Mouse (Mus musculus) erythroblast, embryonic 14.5 days (primary cell): ENCODE data around the gene Garnl3.

Experiments used
- GATA1 ChIP-seq: IDR thresholded peaks from 2 replicates; pipeline ENCODE4 v1.6.1; 2012; ENCODE audit warnings: low read length, inconsistent platforms, mixed read lengths
- TAL1 ChIP-seq: IDR thresholded peaks from 3 replicates; pipeline ENCODE4 v1.6.1; 2012; ENCODE audit warnings: low read length, inconsistent platforms, mixed read lengths

GRCm38 (mm10) chr2:33035297-33035696, 96.2 kb downstream of the Garnl3 start:
- TF ChIP-seq GATA1 (no peak), TAL1 (no peak)
